Mouse (Mus musculus) heart, embryonic 16.5 days (tissue): Measurements from ENCODE around the gene Tmem161b. TPM values are rescaled to one million over a fixed set of nuclear protein-coding genes. Genes with fewer than 3 reads are reported as not detected.

Experiments
- ATAC-seq: fragments of 200-750 bp; cut with Nextera tagmentation; replicated peaks from 2 replicates; pipeline ENCODE4 v1.8.0; 2017; ENCODE audit warnings: moderate number of reproducible peaks; ENCODE audit not compliant: insufficient read depth, low FRiP score; ENCODE audit errors: extremely low read depth
- H3K27ac ChIP-seq: fragments of 300-500 bp; sonication (generic); 2 replicates; pipeline ENCODE4 v1.5.1; 2014; ENCODE audit warnings: mild to moderate bottlenecking, low read length, control low read depth, moderate library complexity
- H3K27me3 ChIP-seq: fragments of 300-500 bp; sonication (generic); 2 replicates; pipeline ENCODE4 v1.6.1; 2014; ENCODE audit warnings: low read length, mixed read lengths; ENCODE audit not compliant: control insufficient read depth, insufficient read depth
- H3K36me3 ChIP-seq: fragments of 300-500 bp; sonication (generic); 2 replicates; pipeline ENCODE4 v1.6.1; 2014; ENCODE audit not compliant: control insufficient read depth, insufficient read depth
- H3K4me1 ChIP-seq: fragments of 300-500 bp; sonication (generic); 2 replicates; pipeline ENCODE4 v1.6.1; 2014; ENCODE audit warnings: low read length, mixed read lengths; ENCODE audit not compliant: control insufficient read depth, insufficient read depth
- H3K4me2 ChIP-seq: fragments of 300-500 bp; sonication (generic); 2 replicates; pipeline ENCODE4 v1.6.1; 2014; ENCODE audit warnings: low read depth, mild to moderate bottlenecking, control low read depth, low read length
- H3K4me3 ChIP-seq: fragments of 300-500 bp; sonication (generic); 2 replicates; pipeline ENCODE4 v1.5.1; 2014; ENCODE audit warnings: mild to moderate bottlenecking, control low read depth, low read length
- H3K9ac ChIP-seq: fragments of 300-500 bp; sonication (generic); 2 replicates; pipeline ENCODE4 v1.6.1; 2014; ENCODE audit warnings: low read length, control low read depth
- H3K9me3 ChIP-seq: fragments of 300-500 bp; sonication (generic); replicated peaks from 2 replicates; pipeline ENCODE4 v1.6.1; 2016; ENCODE audit warnings: low read length; ENCODE audit not compliant: control insufficient read depth
- WGBS: fragments of 180-500 bp; shearing (Covaris S2); extraction: QIAGEN DNeasy Blood & Tissue Kit; methylation state at CpG from one replicate; pipeline ENCODE4 v1.1.7; 2014; 5-methylcytosine and 5-hydroxymethylcytosine counted together
- microRNA-seq: library from miRNA; unstranded; fragments of <30 nt; microRNA quantifications from one replicate; pipeline ENCODE4, GENCODE M21; 2017
- polyA plus RNA-seq: library from polyadenylated mRNA; unstranded; fragments of >200 nt; fragmentation: Nextera tagmentation; extraction: Ambion mirVana; gene quantifications from 2 replicates; pipeline ENCODE4 v1.2.1, GENCODE M21; 2015

Gene Tmem161b
- polyA plus RNA-seq, 1 experiment from 2014 or later, result 11.8 TPM

DNA sequence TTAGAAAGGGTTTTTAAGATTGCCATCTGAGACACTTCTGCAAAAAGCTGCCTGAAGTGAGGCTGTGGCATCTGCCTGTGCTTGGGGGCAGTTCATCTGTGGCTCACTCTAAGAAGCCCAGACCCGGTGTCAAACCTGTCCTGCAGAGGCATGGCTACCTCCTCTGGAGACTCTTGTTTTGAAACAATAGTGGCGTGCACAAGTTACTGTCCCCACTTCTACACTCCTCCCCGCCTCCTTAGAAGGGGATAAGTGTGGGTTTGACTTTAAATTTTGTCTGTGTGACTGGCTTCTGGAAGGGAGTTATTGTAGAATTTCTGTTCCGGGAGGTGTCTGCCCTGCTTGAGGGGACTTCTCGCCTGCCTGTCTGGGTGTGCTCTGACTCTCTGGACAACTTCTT, 121.2 kb downstream of the Tmem161b start:
- no peak for ATAC-seq

GRCm38 (mm10) chr13:84343691-84344495, 121.8 kb downstream of the Tmem161b start:
- no peak overlapping the region for H3K9ac ChIP-seq
- no peak overlapping the region for H3K27ac ChIP-seq
- no peak overlapping the region for H3K4me3 ChIP-seq
- H3K9me3 ChIP-seq, result no peaks in the 10 kb centered on the region
- no peak for ATAC-seq
- peaks cover 45% of the 10 kb centered on the region for H3K27me3 ChIP-seq
- peaks cover 9% of the 10 kb centered on the region for H3K4me1 ChIP-seq
- no peak overlapping the region for H3K4me2 ChIP-seq
- WGBS, result 8% methylated on average over 13 of the region's 13 CpGs
- H3K36me3 ChIP-seq, result no peaks in the 10 kb centered on the region

More for the DNA sequence above, 121.2 kb downstream of the Tmem161b start:
- 15% methylated on average over 5 of the region's 5 CpGs for WGBS
- H3K9ac ChIP-seq, result no peak overlapping the region
- H3K27ac ChIP-seq, result no peak overlapping the region
- peaks cover 9% of the 10 kb centered on the region for H3K4me1 ChIP-seq
- no peaks in the 10 kb centered on the region for H3K9me3 ChIP-seq
- H3K36me3 ChIP-seq, result no peaks in the 10 kb centered on the region
- no peak overlapping the region for H3K4me3 ChIP-seq
- peaks cover 45% of the 10 kb centered on the region for H3K27me3 ChIP-seq
- H3K4me2 ChIP-seq, result no peak overlapping the region

DNA sequence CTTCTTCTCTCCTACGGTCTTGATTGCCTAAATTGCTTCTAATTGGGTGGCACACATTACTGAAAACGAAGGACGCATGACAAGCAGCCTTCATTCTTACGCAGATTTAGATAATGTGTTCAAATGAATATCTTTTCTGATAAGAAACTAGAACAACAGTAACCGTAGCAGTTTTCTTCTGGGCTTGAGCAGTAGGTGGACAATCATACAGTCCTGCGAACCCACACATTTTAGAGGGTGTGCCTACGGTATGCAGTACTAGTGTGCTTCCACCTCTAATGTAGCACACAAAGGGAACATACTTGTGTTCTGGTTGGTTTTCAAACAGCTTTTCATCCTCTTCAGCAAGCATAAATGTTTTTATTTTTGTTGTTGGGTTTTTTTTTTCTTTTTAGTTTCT, 122.6 kb downstream of the Tmem161b start:
- Histone ChIP-seq H3K36me3 (no peaks in the 10 kb centered on the region), H3K4me3 (no peak overlapping the region), H3K27me3 (peaks cover 45% of the 10 kb centered on the region), H3K9me3 (no peaks in the 10 kb centered on the region), H3K4me2 (no peak overlapping the region), H3K27ac (no peak overlapping the region), H3K4me1 (peaks cover 12% of the 10 kb centered on the region), H3K9ac (no peak overlapping the region)
- 12% methylated on average over 7 of the region's 7 CpGs for WGBS
- ATAC-seq, result no peak

DNA sequence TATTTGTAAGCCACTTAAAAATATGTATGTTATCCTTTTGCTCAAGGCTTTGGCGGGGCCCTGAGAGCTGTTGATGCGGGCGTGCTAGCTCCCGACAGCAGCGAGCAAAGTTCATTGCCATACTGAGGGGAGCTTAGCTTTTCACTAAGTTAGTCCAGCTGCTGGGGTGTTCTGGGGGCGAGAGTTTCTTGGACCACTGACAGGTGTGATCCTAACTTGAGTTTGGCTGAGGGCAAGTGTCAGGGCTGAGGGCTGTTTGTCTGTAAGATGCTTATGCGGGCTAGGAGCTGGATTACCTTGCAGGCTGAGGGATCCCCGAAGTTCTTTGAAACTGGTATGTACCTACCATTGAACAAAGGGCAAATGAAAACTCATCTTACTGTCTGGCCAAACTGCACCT, 123.0 kb downstream of the Tmem161b start:
- no peak for ATAC-seq
- no peaks in the 10 kb centered on the region for H3K36me3 ChIP-seq
- no peak overlapping the region for H3K9ac ChIP-seq
- no peak overlapping the region for H3K4me2 ChIP-seq
- H3K4me1 ChIP-seq, result peaks cover 12% of the 10 kb centered on the region
- no peaks in the 10 kb centered on the region for H3K9me3 ChIP-seq
- peaks cover 45% of the 10 kb centered on the region for H3K27me3 ChIP-seq
- WGBS, result 4% methylated on average over 8 of the region's 8 CpGs
- no peak overlapping the region for H3K27ac ChIP-seq
- no peak overlapping the region for H3K4me3 ChIP-seq

Small RNA genes lying within 50 kb of the gene (microRNA-seq; reads per million reads assigned to microRNA genes)
- gene Gm24331, result not detected
